Mouse (Mus musculus) heart, postnatal 36 days (tissue): ENCODE measurements around the gene Tmem126a. TPM values are rescaled to one million over a fixed set of nuclear protein-coding genes. Genes with fewer than 3 reads are reported as not detected.

Experiments
- DNase-seq, 2 experiments: peaks; one replicate each; pipeline ENCODE4 v3.0.0; 2021 to 2022
- intact Hi-C: fragments of 180-260 bp; cut with DNase I; formaldehyde crosslinking; loops from one replicate; pipeline ENCODE4 v1.15.1; 2025
- total RNA-seq, 2 experiments: library from RNA; stranded (reverse); gene quantifications; 2 replicates each; pipeline ENCODE4 v1.2.3; 2021

Tmem126a gene
- 100 to 1,000 TPM; 120 to 136 TPM for total RNA-seq

- intact Hi-C loops = loop anchor here (1.0 kb wide), 2 partner anchors 13 to 18 kb away; no protein-coding TSS in a partner anchor
- peak; percentile 84 to 87 for DNase-seq
These were observed at the start of gene Tmem126a for GRCm38 (mm10) chr7:90456845-90457468. Gene Tmem126a (minus strand): TSS chr7:90457229.

- no peak for DNase-seq
These were observed 25.6 kb upstream of the Tmem126a start for GRCm38 (mm10) chr7:90482607-90483006.

DNA sequence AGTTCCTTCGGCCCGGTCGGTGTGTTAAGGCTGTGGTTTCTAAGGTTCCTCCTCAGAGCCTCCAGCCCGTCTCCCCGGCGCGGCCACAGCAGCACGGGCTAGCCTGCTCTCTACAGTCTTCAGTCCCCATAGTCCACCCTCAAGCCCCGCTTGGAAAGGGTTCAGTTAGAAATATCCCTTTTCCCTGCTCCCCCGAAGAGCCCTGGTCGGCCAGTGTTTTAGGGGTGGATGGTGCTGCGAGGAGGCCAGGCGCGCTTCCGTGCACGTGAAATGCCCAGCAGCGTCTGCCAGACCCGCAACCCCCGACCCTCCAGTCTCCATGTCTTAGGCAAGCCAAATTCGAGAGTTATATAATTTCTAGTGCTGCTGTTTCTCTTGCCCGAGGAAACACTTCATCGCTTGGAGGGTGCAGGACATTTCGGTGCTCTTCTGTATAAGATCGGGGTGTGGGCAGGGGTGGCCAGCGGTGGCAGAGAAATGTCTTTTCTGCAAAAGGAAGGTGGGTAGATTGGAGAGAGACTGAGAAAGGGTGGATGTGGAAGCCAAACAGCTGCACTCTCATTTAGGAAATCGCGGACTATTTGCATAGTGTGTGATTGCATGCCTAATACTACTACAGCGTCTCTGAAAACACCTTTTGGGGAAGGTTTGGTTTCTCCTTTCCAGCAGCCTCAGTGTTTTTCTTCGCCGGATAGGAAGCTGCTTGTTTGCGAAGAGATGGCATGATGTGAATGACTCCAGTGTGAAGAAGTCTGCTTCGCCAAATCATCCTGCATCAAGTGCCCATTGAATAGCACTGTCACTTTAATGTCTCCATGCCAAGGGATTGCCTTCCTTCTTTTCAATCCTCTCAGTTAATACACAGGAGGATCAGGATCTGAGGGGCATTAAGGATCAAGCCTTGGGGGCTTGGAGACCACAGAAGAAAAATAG, 19.6 kb upstream of the Tmem126a start, which contains the start of gene Dlg2:
Dlg2 (plus strand) TSS at position 360 of the 933 bp plus-strand sequence.
- intact Hi-C loops = no loop called here
- DNase-seq = no peak

More at GRCm38 (mm10) chr7:90482607-90483006, 25.6 kb upstream of the Tmem126a start:
- intact Hi-C loops = no loop called here

- intact Hi-C loops = loop anchor here (1.0 kb wide), 2 partner anchors 19 to 33 kb away; partner anchors contain the start of gene Tmem126a
- DNase-seq = peak; percentile 98 to 99
These were observed 18.8 kb upstream of the Tmem126a start, which contains the start of gene Tmem126b for GRCm38 (mm10) chr7:90475793-90476312. Gene Tmem126b (minus strand): TSS chr7:90476001.

GRCm38 (mm10) chr7:90473511-90473910, 16.5 kb upstream of the Tmem126a start:
- intact Hi-C loops = no loop called here
- DNase-seq = no peak

- DNase-seq = no peak
- intact Hi-C loops = no loop called here
These were observed 4.4 kb upstream of the Tmem126a start for GRCm38 (mm10) chr7:90461441-90461840.

- peak; percentile 18 to 32 for DNase-seq
- intact Hi-C loops = no loop called here
These were observed 3.9 kb upstream of the Tmem126a start for GRCm38 (mm10) chr7:90460930-90461329.

DNA sequence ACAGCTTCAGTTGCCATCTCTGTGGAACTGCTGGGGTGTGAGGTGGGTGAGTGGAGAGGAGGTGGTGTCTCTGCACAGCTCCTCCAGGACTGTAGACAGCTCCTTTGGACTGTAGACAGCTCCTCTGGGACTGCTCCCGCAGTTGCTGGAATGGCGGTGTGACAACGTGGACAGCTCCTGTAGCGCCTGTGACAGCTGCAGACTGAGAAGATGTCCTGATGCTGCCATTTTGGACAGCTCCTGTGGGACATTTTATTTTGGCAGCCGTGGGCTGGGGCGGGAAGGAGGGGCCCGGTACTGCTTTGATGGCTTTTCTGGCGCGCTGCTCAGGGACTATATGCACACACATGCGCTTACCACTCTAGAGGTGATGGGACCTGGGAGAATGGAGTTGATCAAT, 3.3 kb upstream of the Tmem126a start:
- no peak for DNase-seq
- intact Hi-C loops = no loop called here

DNA sequence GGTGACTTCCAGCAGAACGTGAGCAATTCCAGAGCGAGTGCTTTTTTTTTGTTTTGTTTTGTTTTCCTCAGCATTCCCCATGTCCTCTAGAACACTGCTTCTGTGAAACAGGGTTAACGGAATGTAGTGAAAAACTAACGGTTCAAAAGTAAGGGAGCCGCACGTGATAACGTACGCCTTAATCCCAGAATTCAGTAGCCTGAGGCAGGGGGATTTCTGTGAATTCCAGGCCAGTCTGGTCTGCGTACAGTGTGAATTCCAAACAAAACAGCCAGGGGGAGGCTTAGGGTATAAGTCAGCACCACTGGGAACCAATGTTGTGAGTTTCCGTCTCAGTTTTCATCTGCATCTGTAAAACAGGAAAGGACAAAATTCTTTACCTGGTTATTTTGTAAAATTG, 488 bp upstream of the Tmem126a start:
- peak in 1 of 2 experiments; percentile 10 for DNase-seq
- intact Hi-C loops = loop anchor here (1.0 kb wide), 1 partner anchor 18 kb away; no protein-coding TSS in a partner anchor

DNA sequence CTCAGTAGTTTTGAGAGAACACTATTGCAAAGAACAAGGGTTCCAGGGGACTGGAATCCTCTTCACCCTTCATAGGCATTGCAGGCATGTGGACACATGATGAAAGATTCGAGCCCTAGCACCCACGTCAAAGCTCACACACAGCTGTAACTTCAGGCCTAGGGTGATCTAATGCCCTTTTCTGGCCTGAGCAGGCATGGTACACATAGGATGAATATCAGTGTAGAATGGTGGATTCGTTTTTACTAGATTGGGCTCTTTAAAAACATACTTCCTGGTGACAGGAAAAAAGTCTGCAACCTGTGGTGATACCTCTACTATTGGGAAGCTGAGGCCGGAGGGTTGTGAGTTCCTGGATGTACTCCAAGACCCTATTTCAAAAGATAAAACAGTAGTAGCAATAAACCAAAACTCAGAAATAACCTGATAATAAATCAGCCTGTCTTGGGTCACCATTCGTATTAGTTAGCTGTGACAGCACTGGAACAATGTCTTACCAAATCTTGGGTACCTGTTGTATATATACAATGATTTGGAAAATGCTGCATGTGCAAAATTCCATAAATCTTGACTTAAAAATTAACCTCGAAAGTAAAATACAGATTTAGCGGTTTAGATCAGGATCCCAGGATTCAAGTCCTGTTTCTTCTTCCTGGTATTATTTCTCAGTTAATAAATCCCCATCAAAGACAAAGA, 732 bp downstream of the Tmem126a start:
- intact Hi-C loops = loop anchor here (1.0 kb wide), 1 partner anchor 12 kb away; no protein-coding TSS in a partner anchor
- DNase-seq = no peak

- intact Hi-C loops = loop anchor here (1.0 kb wide), 1 partner anchor 12 kb away; no protein-coding TSS in a partner anchor
- peak in 1 of 2 experiments; percentile 10 for DNase-seq
These were observed 12.8 kb downstream of the Tmem126a start for GRCm38 (mm10) chr7:90444206-90444605.

- intact Hi-C loops = loop anchor here (1.0 to 2.0 kb wide), 3 partner anchors 13 to 32 kb away; partner anchors contain the start of gene Ccdc89
- DNase-seq = peak; percentile 68 to 76
These were observed 13.6 kb downstream of the Tmem126a start for GRCm38 (mm10) chr7:90443101-90444091.

DNA sequence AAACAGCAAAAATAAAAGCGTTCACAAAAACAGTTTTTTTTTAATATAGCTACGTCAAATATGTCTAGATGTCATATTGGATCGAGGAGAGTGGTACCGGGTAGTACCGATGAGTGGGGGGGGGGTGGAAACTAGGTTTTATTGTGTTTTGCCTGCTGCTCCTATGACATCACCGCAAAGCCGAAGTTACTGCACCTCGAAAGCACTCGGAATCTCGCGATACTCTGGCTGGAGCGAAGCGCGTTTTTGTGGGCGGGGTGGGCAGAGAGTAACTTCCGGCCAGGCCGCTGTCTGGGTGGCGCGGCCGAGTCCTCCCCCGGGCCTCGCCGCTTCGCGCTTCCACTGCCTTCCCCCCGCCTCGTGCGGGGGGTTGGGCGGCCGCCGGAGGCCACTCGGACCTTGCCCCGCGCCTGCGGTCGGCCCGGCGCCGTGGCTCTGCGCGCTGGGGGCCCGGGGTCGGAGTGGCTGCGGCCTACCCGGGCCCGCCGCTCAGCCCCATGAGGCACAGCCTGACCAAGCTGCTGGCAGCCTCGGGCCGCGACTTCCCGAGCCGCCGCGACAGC, 14.4 kb downstream of the Tmem126a start, which contains the start of gene Crebzf:
Crebzf (plus strand) TSS at position 212 of the 563 bp plus-strand sequence.
- intact Hi-C loops = loop anchor here (1.0 to 2.0 kb wide), 3 partner anchors 16 to 501 kb away; partner anchors contain the start of genes Ccdc89 and Hikeshi
- peak; percentile 93 to 97 for DNase-seq

DNA sequence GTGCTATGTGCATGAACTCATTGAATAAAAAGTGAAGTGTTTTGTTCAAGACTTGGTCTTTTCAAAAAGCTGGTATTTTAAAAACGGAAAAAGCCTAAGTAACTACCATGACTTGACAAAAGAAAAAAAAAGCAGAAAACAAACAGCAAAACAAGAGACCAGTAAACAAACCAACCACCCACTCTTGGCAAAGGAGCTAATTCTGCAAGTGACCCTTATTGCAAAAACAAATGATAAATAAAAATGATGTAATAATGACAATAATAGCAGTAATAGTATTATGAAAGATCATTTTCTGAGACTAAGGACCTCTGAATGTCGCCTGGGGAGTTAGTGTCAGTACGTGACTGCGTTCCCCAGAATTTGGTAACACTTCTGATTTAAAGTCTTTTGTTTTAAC, 15.0 kb downstream of the Tmem126a start:
- intact Hi-C loops = loop anchor here (1.0 to 2.0 kb wide), 2 partner anchors 15 to 501 kb away; partner anchors contain the start of genes Ccdc89 and Hikeshi
- peak in 1 of 2 experiments; percentile 13 for DNase-seq

DNA sequence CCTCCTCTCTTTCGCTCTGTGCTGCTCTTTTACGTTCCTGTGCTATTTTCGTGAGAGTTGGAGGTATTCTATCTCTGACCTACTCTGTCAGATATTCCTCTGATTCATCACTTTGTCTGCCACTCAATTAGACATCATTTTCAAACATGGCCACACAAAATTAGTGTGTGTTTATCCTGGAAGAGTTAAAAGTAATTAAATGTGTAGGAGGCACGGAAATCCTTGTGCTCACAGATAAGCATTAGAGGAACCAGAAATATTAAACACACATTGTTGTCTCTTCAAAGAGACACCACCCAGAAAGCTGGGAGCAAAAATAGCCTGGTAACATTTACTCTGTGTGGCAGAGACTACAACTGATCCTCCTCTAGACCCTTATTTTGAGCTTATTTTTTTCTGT, 17.0 kb downstream of the Tmem126a start:
- DNase-seq = no peak
- intact Hi-C loops = no loop called here

DNA sequence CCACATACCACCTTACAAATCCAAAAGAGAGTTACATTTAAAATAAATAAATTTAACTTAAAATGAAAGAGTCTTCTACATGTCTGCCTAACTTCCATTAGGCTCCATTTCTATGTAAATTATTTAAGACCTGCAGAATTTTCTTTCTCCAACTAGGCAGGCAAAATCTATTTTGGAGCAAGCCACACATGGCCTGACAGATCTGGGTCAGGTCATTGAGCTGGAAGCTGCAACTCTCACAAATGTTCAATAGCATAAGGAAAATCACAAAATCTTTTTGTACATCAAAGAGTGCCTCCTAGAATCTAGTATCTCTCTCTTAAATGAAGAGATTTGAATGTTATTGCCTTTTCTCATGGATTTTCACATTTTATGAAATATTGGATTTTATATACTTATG, 24.8 kb downstream of the Tmem126a start:
- intact Hi-C loops = no loop called here
- no peak for DNase-seq

DNA sequence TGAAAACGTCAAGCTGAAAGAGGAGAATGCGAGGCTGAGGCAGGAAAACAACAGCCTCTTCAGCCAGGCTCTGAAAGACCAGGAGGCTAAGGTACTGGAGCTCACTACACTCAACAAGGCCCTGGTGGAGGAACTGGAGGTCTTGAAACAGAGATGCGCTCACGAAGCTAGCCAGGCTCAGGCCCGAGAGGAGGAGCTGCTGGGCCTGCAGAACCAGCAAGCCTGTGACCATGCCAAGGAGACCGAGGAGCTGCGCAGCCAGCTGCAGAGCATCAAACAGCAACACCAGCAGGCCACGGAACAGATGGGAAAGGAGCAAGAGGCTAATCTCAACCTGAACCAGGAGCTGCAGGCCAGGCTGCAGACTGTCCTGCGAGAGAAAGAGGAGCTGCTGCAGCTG, 30.0 kb downstream of the Tmem126a start:
- peak in 1 of 2 experiments; percentile 8 for DNase-seq
- intact Hi-C loops = loop anchor here (2.0 to 10.0 kb wide), 2 partner anchors 16 to 442 kb away; partner anchors contain the start of genes Crebzf and Eed
